Mouse (Mus musculus) WW6 (cell line): ENCODE results near the gene Hoxb2.

ENCODE experiments used
- DNase-seq: peaks from one replicate; pipeline ENCODE4 v3.0.0-alpha.2; 2013; ENCODE audit warnings: low read depth, low spot score

Hoxb2 gene

GRCm38 (mm10) chr11:96334998-96335397 is 15.3 kb upstream of the Hoxb2 start:
- DNase-seq = no peak

GRCm38 (mm10) chr11:96336597-96336996 is 13.7 kb upstream of the Hoxb2 start:
- DNase-seq = no peak

- DNase-seq = no peak
Measured at GRCm38 (mm10) chr11:96337026-96337425, 13.3 kb upstream of the Hoxb2 start.

GRCm38 (mm10) chr11:96338957-96339855 is 11.1 kb upstream of the Hoxb2 start:
- DNase-seq = no peak

GRCm38 (mm10) chr11:96340698-96341365 is 9.5 kb upstream of the Hoxb2 start:
- DNase-seq = no peak

GRCm38 (mm10) chr11:96341701-96342575 is 8.4 kb upstream of the Hoxb2 start:
- no peak for DNase-seq

GRCm38 (mm10) chr11:96342576-96342930 is 7.8 kb upstream of the Hoxb2 start:
- DNase-seq = no peak

GRCm38 (mm10) chr11:96343206-96343745 is 7.0 kb upstream of the Hoxb2 start:
- DNase-seq = no peak

GRCm38 (mm10) chr11:96344061-96344877 is 6.1 kb upstream of the Hoxb2 start:
- DNase-seq = no peak

- no peak for DNase-seq
Measured at GRCm38 (mm10) chr11:96344878-96345159, 5.5 kb upstream of the Hoxb2 start.

- DNase-seq = no peak
Measured at GRCm38 (mm10) chr11:96345220-96345892, 5.0 kb upstream of the Hoxb2 start.

- no peak for DNase-seq
Measured at GRCm38 (mm10) chr11:96345893-96346806, 4.2 kb upstream of the Hoxb2 start.

GRCm38 (mm10) chr11:96346916-96347520 is 3.3 kb upstream of the Hoxb2 start:
- DNase-seq = no peak

- no peak for DNase-seq
Measured at GRCm38 (mm10) chr11:96347717-96348116, 2.6 kb upstream of the Hoxb2 start.

GRCm38 (mm10) chr11:96348141-96348928 is 2.0 kb upstream of the Hoxb2 start:
- no peak for DNase-seq

GRCm38 (mm10) chr11:96348988-96349387 is 1.3 kb upstream of the Hoxb2 start:
- DNase-seq = no peak

GRCm38 (mm10) chr11:96349491-96350340 is 609 bp upstream of the Hoxb2 start:
- no peak for DNase-seq
